29 mouse cellular contexts compared by ENCODE assay signal in genomic region chrX:21714829-21715228, GRCm38 (mm10). TPM values are rescaled to one million over a fixed set of nuclear protein-coding genes. Genes with fewer than 3 reads are reported as not detected.
A peak's percentile ranks its signal among the peaks of the same experiment; 100 is the strongest.
DNase-seq lines count a peak whose midpoint lies in the region; ATAC-seq and TF ChIP-seq lines count a peak whose summit lies in the region.
"Had no signal": no experiment of that assay in that cellular context is flagged by ENCODE, and none has a peak within 500 bp of the region (broad histone marks: within the 10 kb centered on the region; RNA-seq: fewer than 3 reads in every experiment).

TSS of gene Slc6a14 (plus strand) at chrX:21714896.

- no peaks in the 10 kb centered on the region for H3K36me3 ChIP-seq in kidney, adult 2 months (ENCODE audit: control insufficient read depth, insufficient read depth, low read length)
- no peaks in the 10 kb centered on the region for H3K36me3 ChIP-seq in kidney, embryonic 16.5 days (ENCODE audit: insufficient read depth, low read length)
- H3K36me3 ChIP-seq in intestine, embryonic 16.5 days (ENCODE audit: control insufficient read depth, insufficient read depth, low read length): no peaks in the 10 kb centered on the region
- no peaks in the 10 kb centered on the region for H3K36me3 ChIP-seq in lung, embryonic 15.5 days
- H3K36me3 ChIP-seq in hindbrain, postnatal 0 days (ENCODE audit: insufficient read depth, low read length): no peaks in the 10 kb centered on the region
- no peaks in the 10 kb centered on the region for H3K36me3 ChIP-seq in liver, embryonic 11.5 days (ENCODE audit: control insufficient read depth, insufficient read depth, low read length)
- H3K36me3 ChIP-seq: heart, embryonic 12.5 days; limb, embryonic 10.5 days; midbrain, embryonic 13.5 days had no signal

- no peak for ATAC-seq in kidney, embryonic 16.5 days (ENCODE audit: low FRiP score, low TSS enrichment)
- peak; percentile 63; the same call in 1 of the 2 replicates for ATAC-seq in intestine, embryonic 16.5 days
- peak; percentile 59 for ATAC-seq in lung, embryonic 15.5 days (ENCODE audit: borderline replicate concordance, extremely low read depth, low FRiP score, low TSS enrichment)
- no peak for ATAC-seq in hindbrain, postnatal 0 days
- no peak for ATAC-seq in liver, embryonic 11.5 days (replicated peaks; ENCODE audit: low FRiP score)
- ATAC-seq: forebrain, embryonic 14.5 days; midbrain, embryonic 13.5 days had no signal

- no peak within 1 kb of the TSS for H3K9ac ChIP-seq in kidney, embryonic 16.5 days (replicated peaks; ENCODE audit: low read length)
- H3K9ac ChIP-seq in intestine, embryonic 16.5 days (ENCODE audit: low read depth, low read length): no peak within 1 kb of the TSS
- H3K9ac ChIP-seq in lung, embryonic 15.5 days: no peak within 1 kb of the TSS
- H3K9ac ChIP-seq in hindbrain, postnatal 0 days (replicated peaks; ENCODE audit: low read length): no peak within 1 kb of the TSS
- no peak within 1 kb of the TSS for H3K9ac ChIP-seq in liver, embryonic 11.5 days (ENCODE audit: low read depth, low read length)
- H3K9ac ChIP-seq: heart, embryonic 12.5 days; midbrain, embryonic 13.5 days had no signal

- no peak for TF ChIP-seq CTCF in kidney, adult 2 months (conservative IDR thresholded peaks at IDR 0.05; ENCODE audit: insufficient read depth, insufficient read length, low read depth, low read length)
- TF ChIP-seq CTCF in hindbrain, postnatal 0 days (IDR thresholded peaks at IDR 0.05; ENCODE audit: low read depth): no peak

- no peaks in the 10 kb centered on the region for H3K9me3 ChIP-seq in kidney, embryonic 16.5 days (ENCODE audit: low read length)
- H3K9me3 ChIP-seq in intestine, embryonic 16.5 days (ENCODE audit: control insufficient read depth, low read length): no peaks in the 10 kb centered on the region
- H3K9me3 ChIP-seq in lung, embryonic 15.5 days: no peaks in the 10 kb centered on the region
- H3K9me3 ChIP-seq in hindbrain, postnatal 0 days (ENCODE audit: low read length): no peaks in the 10 kb centered on the region
- H3K9me3 ChIP-seq in liver, embryonic 11.5 days (ENCODE audit: control insufficient read depth, low read length): no peaks in the 10 kb centered on the region
- H3K9me3 ChIP-seq: heart, embryonic 12.5 days; limb, embryonic 10.5 days; midbrain, embryonic 13.5 days had no signal

- H3K4me2 ChIP-seq in kidney, embryonic 16.5 days (replicated peaks; ENCODE audit: low read depth, low read length): no peak within 1 kb of the TSS
- no peak within 1 kb of the TSS for H3K4me2 ChIP-seq in intestine, embryonic 16.5 days (ENCODE audit: low read depth, low read length)
- H3K4me2 ChIP-seq in lung, embryonic 15.5 days: peak within 1 kb of the TSS; percentile 6; the same call in 1 of the 2 replicates
- H3K4me2 ChIP-seq in hindbrain, postnatal 0 days (ENCODE audit: low read depth, low read length): no peak within 1 kb of the TSS
- no peak within 1 kb of the TSS for H3K4me2 ChIP-seq in liver, embryonic 11.5 days
- H3K4me2 ChIP-seq: heart, embryonic 12.5 days; midbrain, embryonic 13.5 days had no signal

- H3K4me1 ChIP-seq in kidney, adult 2 months (ENCODE audit: control insufficient read depth, insufficient read depth, low read length): no peaks in the 10 kb centered on the region
- no peaks in the 10 kb centered on the region for H3K4me1 ChIP-seq in kidney, embryonic 16.5 days (ENCODE audit: insufficient read depth, low read length)
- no peaks in the 10 kb centered on the region for H3K4me1 ChIP-seq in intestine, embryonic 16.5 days (ENCODE audit: control insufficient read depth, insufficient read depth, low read length)
- H3K4me1 ChIP-seq in lung, embryonic 15.5 days: no peaks in the 10 kb centered on the region
- H3K4me1 ChIP-seq in hindbrain, postnatal 0 days (ENCODE audit: insufficient read depth, low read length): no peaks in the 10 kb centered on the region
- H3K4me1 ChIP-seq in liver, embryonic 11.5 days (replicated peaks; ENCODE audit: control insufficient read depth, insufficient read depth, low read length): no peaks in the 10 kb centered on the region
- H3K4me1 ChIP-seq: limb, embryonic 10.5 days; megakaryocyte, embryonic 14.5 days; midbrain, embryonic 13.5 days had no signal

- H3K4me3 ChIP-seq in kidney, adult 2 months (ENCODE audit: insufficient read depth, low read depth, low read length): no peak within 1 kb of the TSS
- H3K4me3 ChIP-seq in kidney, embryonic 16.5 days (ENCODE audit: low read length): no peak within 1 kb of the TSS
- H3K4me3 ChIP-seq in intestine, embryonic 16.5 days (ENCODE audit: low read length): no peak within 1 kb of the TSS
- H3K4me3 ChIP-seq in lung, embryonic 15.5 days: peak within 1 kb of the TSS; percentile 12; the same call in 1 of the 2 replicates
- no peak within 1 kb of the TSS for H3K4me3 ChIP-seq in hindbrain, postnatal 0 days (ENCODE audit: low read length)
- no peak within 1 kb of the TSS for H3K4me3 ChIP-seq in liver, embryonic 11.5 days (ENCODE audit: low read depth, low read length)
- H3K4me3 ChIP-seq: heart, embryonic 12.5 days; limb, embryonic 10.5 days; megakaryocyte, embryonic 14.5 days; midbrain, embryonic 13.5 days had no signal

- no peak for TF ChIP-seq POLR2A in kidney, adult 2 months (IDR thresholded peaks at IDR 0.05; ENCODE audit: low read depth, low read length)

- no peaks in the 10 kb centered on the region for H3K27me3 ChIP-seq in kidney, adult 2 months (replicated peaks; ENCODE audit: control insufficient read depth, insufficient read depth, low read length)
- H3K27me3 ChIP-seq in kidney, embryonic 16.5 days (ENCODE audit: insufficient read depth, low read length): no peaks in the 10 kb centered on the region
- no peaks in the 10 kb centered on the region for H3K27me3 ChIP-seq in intestine, embryonic 16.5 days (replicated peaks; ENCODE audit: control insufficient read depth, insufficient read depth, low read length)
- H3K27me3 ChIP-seq in lung, embryonic 15.5 days: no peaks in the 10 kb centered on the region
- H3K27me3 ChIP-seq in hindbrain, postnatal 0 days (ENCODE audit: insufficient read depth, low read length): no peaks in the 10 kb centered on the region
- H3K27me3 ChIP-seq in liver, embryonic 11.5 days (replicated peaks; ENCODE audit: control insufficient read depth, insufficient read depth, low read length): no peaks in the 10 kb centered on the region
- H3K27me3 ChIP-seq: heart, embryonic 12.5 days; megakaryocyte, embryonic 14.5 days; midbrain, embryonic 13.5 days had no signal

- 40% methylated on average over 7 of the region's 7 CpGs for WGBS in kidney, adult 2 months
- 60% methylated on average over 7 of the region's 7 CpGs for WGBS in kidney, embryonic 16.5 days
- 59% methylated on average over 7 of the region's 7 CpGs for WGBS in intestine, embryonic 16.5 days
- 55% methylated on average over 7 of the region's 7 CpGs for WGBS in lung, embryonic 15.5 days
- WGBS in hindbrain, postnatal 0 days: 68% methylated on average over 7 of the region's 7 CpGs
- WGBS in liver, embryonic 11.5 days: 55% methylated on average over 7 of the region's 7 CpGs

- peak; percentile 0 for DNase-seq in kidney, adult 2 months
- peak; percentile 51 for DNase-seq in lung, postnatal 36 days
- DNase-seq in hindbrain, postnatal 0 days (ENCODE audit: low spot score): no peak
- no peak for DNase-seq in left cerebral cortex, adult 9 months (ENCODE audit: low spot score in 2 of 2)
- no peak for DNase-seq in liver, embryonic 11.5 days (ENCODE audit: low spot score)
- DNase-seq: cerebellum, adult 2 months; cerebellum, postnatal 36 days; gastrocnemius, postnatal 10 days; heart, postnatal 10 days; kidney, postnatal 36 days; layer of hippocampus, adult 9-11 months; liver; retina, postnatal 1 day; right cerebral cortex, postnatal 25 days; spleen, adult 18-20 months; thymus, postnatal 25 days had no signal

- no peak within 1 kb of the TSS for H3K27ac ChIP-seq in kidney, adult 2 months (ENCODE audit: insufficient read depth, low read depth, low read length)
- H3K27ac ChIP-seq in kidney, embryonic 16.5 days (ENCODE audit: low read length): no peak within 1 kb of the TSS
- H3K27ac ChIP-seq in intestine, embryonic 16.5 days (ENCODE audit: low read length): no peak within 1 kb of the TSS
- peak within 1 kb of the TSS; percentile 61 for H3K27ac ChIP-seq in lung, embryonic 15.5 days
- H3K27ac ChIP-seq in hindbrain, postnatal 0 days: no peak within 1 kb of the TSS
- no peak within 1 kb of the TSS for H3K27ac ChIP-seq in liver, embryonic 11.5 days (ENCODE audit: low read depth, low read length)
- H3K27ac ChIP-seq: limb, embryonic 10.5 days; midbrain, embryonic 13.5 days had no signal

RNA-seq across cellular contexts. Expression of gene Slc6a14, which starts in this region (rescaled TPM):
- 0.04 and 0.05 TPM in 2 replicates for polyA plus RNA-seq in kidney, adult 2 months (2012; rRNA removed)
- 0.05 and 0.32 TPM in 2 replicates for polyA plus RNA-seq in kidney, embryonic 16.5 days (2015; fragmentation: Nextera tagmentation; extraction: Ambion mirVana)
- 2.6 TPM in 2 replicates for polyA plus RNA-seq in intestine, embryonic 16.5 days (2015; fragmentation: Nextera tagmentation; extraction: Ambion mirVana)
- polyA plus RNA-seq in lung, embryonic 15.5 days (2015; fragmentation: Nextera tagmentation; extraction: Ambion mirVana): 9.5 and 11.9 TPM in 2 replicates
- total RNA-seq in hindbrain, postnatal 0 days (2014; rRNA removed): not detected in 2 replicates
- polyA plus RNA-seq in hindbrain, postnatal 0 days (2015; fragmentation: Nextera tagmentation; extraction: Ambion mirVana): not detected in 2 replicates
- 0.08 and 0.14 TPM in 2 replicates for polyA plus RNA-seq in liver, embryonic 11.5 days (2014; fragmentation: Nextera tagmentation; extraction: Ambion mirVana)
- total RNA-seq: gastrocnemius, postnatal 10 days; granulocyte monocyte progenitor cell, adult 5-6 weeks; left cerebral cortex, adult 18-20 months; monocyte, adult 5-6 weeks had no signal
- polyA plus RNA-seq: cerebellum, adult 2 months; forebrain, embryonic 14.5 days; heart, embryonic 12.5 days; kidney, embryonic 14.5 days; liver, embryonic 16.5 days; midbrain, embryonic 13.5 days had no signal

Comparison
In these comparisons a context has a peak if more than half of its experiments do, and no peak if none do; other contexts are left out.
1. Peak in DNase-seq in kidney, adult 2 months; RNA of the gene not detected or under 1 TPM.
2. ATAC-seq: peak in intestine, embryonic 16.5 days (single experiment) and lung, embryonic 15.5 days (single experiment); none in kidney, embryonic 16.5 days (single experiment), hindbrain, postnatal 0 days (single experiment) and liver, embryonic 11.5 days (single experiment).